Mouse (Mus musculus): ENCODE measurements around the gene Lamtor2. TPM values are rescaled to one million over a fixed set of nuclear protein-coding genes. Genes with fewer than 3 reads are reported as not detected.

Gene Lamtor2
- polyA plus RNA-seq, 1 experiment from 2014 or later: 104 TPM

DNA sequence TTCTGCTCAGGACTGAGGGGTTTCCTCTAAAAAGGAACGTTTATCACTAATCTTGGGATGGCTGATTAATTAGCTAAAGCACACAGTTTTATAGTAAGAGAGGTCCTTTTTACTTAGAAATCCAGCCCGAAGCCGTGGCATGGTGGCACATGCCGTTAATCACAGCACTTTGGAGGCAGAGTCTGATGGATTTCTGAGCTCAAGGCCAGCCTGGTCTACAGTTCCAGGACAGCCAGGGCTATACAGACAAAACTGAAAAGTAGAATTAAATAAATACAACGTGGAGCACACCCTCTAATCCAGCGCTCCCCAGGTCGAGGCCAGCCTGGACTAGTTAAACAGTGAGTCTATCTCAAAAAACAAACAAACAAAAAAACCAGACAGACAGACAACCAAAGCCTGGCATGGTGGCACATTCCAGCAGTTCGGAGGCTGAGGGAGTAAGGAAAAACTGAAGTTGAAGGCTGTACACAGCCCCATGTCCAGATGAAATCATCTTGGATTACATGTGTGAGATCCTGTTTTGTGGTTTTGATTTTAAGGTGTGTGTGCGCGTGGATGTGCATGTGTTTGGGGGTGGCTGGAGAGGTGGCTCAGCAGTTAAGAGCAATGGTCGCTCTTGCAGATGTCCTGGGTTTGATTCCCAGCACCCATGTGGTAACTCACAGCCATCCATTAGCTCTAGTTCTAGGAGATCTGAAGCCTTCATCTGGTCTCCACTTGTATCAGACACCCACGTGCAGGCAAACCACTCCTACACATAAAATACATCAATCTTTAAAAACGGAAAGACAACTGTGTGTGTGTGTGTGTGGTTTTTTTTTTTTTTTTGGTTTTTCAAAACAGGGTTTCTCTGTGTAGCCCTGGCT, 42.2 kb downstream of the Lamtor2 start:
- Histone ChIP-seq H3K36me3 (replicated peaks) (no peaks in the 10 kb centered on the region), H3K4me1 (replicated peaks) (peaks cover 64% of the 10 kb centered on the region), H3K27me3 (peaks cover 23% of the 10 kb centered on the region), H3K9me3 (replicated peaks) (no peaks in the 10 kb centered on the region), H3K9ac (peak overlapping the region; percentile 53), H3K4me2 (peak overlapping the region; percentile 87), H3K4me3 (replicated peaks) (peak overlapping the region; percentile 53), H3K27ac (replicated peaks) (peak overlapping the region; percentile 78)
- WGBS (ENCODE audit: insufficient replicate concordance): 36% methylated on average over 13 of the region's 13 CpGs
- no peak for ATAC-seq (ENCODE audit: insufficient read depth)

- Histone ChIP-seq H3K9ac (peak within 1 kb of the TSS; percentile 53), H3K4me3 (replicated peaks) (peak within 1 kb of the TSS; percentile 53), H3K9me3 (replicated peaks) (no peaks in the 10 kb centered on the region), H3K4me2 (peak within 1 kb of the TSS; percentile 87), H3K27ac (replicated peaks) (peak within 1 kb of the TSS; percentile 78), H3K4me1 (replicated peaks) (peaks cover 67% of the 10 kb centered on the region), H3K27me3 (peaks cover 21% of the 10 kb centered on the region), H3K36me3 (replicated peaks) (no peaks in the 10 kb centered on the region)
- ATAC-seq (ENCODE audit: insufficient read depth): peak; percentile 91
- under 1% methylated on average over 31 of the region's 31 CpGs for WGBS (ENCODE audit: insufficient replicate concordance)
These were observed 43.0 kb downstream of the Lamtor2 start, which contains the start of gene Lmna for GRCm38 (mm10) chr3:88509692-88510420. Gene Lmna (minus strand): TSS chr3:88509956.

- H3K27me3 ChIP-seq: peaks cover 21% of the 10 kb centered on the region
- peak overlapping the region; percentile 87 for H3K4me2 ChIP-seq
- ATAC-seq (ENCODE audit: insufficient read depth): no peak
- H3K36me3 ChIP-seq (replicated peaks): no peaks in the 10 kb centered on the region
- WGBS (ENCODE audit: insufficient replicate concordance): 48% methylated on average over 3 of the region's 3 CpGs
- H3K4me1 ChIP-seq (replicated peaks): peaks cover 64% of the 10 kb centered on the region
- 0 out of 2 replicates have a peak overlapping the region, but pooled peaks have one; percentile 53 for H3K9ac ChIP-seq
- no peaks in the 10 kb centered on the region for H3K9me3 ChIP-seq (replicated peaks)
- H3K4me3 ChIP-seq (replicated peaks): peak overlapping the region; percentile 53
- peak overlapping the region; percentile 78 for H3K27ac ChIP-seq (replicated peaks)
These were observed 43.6 kb downstream of the Lamtor2 start for GRCm38 (mm10) chr3:88509250-88509649.

- H3K4me1 ChIP-seq (replicated peaks): peaks cover 68% of the 10 kb centered on the region
- H3K27me3 ChIP-seq: 0 out of 2 replicates have a peak, but pooled peaks cover 5% of the 10 kb centered on the region
- ATAC-seq (ENCODE audit: insufficient read depth): no peak
- no peak overlapping the region for H3K4me3 ChIP-seq (replicated peaks)
- 54% methylated on average over 7 of the region's 7 CpGs for WGBS (ENCODE audit: insufficient replicate concordance)
- H3K9ac ChIP-seq: no peak overlapping the region
- no peak overlapping the region; the same call in 1 of the 2 replicates for H3K27ac ChIP-seq (replicated peaks)
- no peak overlapping the region for H3K4me2 ChIP-seq
- H3K36me3 ChIP-seq (replicated peaks): no peaks in the 10 kb centered on the region
- no peaks in the 10 kb centered on the region for H3K9me3 ChIP-seq (replicated peaks)
These were observed 47.1 kb downstream of the Lamtor2 start for GRCm38 (mm10) chr3:88505765-88506164.

- WGBS (ENCODE audit: insufficient replicate concordance): 67% methylated on average over 6 of the region's 6 CpGs
- Histone ChIP-seq H3K27me3 (0 out of 2 replicates have a peak, but pooled peaks cover 5% of the 10 kb centered on the region), H3K27ac (replicated peaks) (no peak overlapping the region), H3K4me3 (replicated peaks) (no peak overlapping the region), H3K4me2 (no peak overlapping the region), H3K4me1 (replicated peaks) (peaks cover 68% of the 10 kb centered on the region), H3K9ac (no peak overlapping the region), H3K9me3 (replicated peaks) (no peaks in the 10 kb centered on the region), H3K36me3 (replicated peaks) (peaks cover 2% of the 10 kb centered on the region; the same call in 1 of the 2 replicates)
- no peak for ATAC-seq (ENCODE audit: insufficient read depth)
These were observed 47.8 kb downstream of the Lamtor2 start for GRCm38 (mm10) chr3:88505081-88505480.

- H3K36me3 ChIP-seq (replicated peaks): peaks cover 10% of the 10 kb centered on the region
- H3K9me3 ChIP-seq (replicated peaks): no peaks in the 10 kb centered on the region
- H3K27me3 ChIP-seq: 0 out of 2 replicates have a peak, but pooled peaks cover 5% of the 10 kb centered on the region
- ATAC-seq (ENCODE audit: insufficient read depth): no peak
- peak overlapping the region; percentile 96; the same call in 1 of the 2 replicates for H3K4me2 ChIP-seq
- WGBS (ENCODE audit: insufficient replicate concordance): 41% methylated on average over 8 of the region's 8 CpGs
- no peak overlapping the region for H3K4me3 ChIP-seq (replicated peaks)
- no peak overlapping the region for H3K9ac ChIP-seq
- peaks cover 67% of the 10 kb centered on the region for H3K4me1 ChIP-seq (replicated peaks)
- H3K27ac ChIP-seq (replicated peaks): peak overlapping the region; percentile 88; the same call in 1 of the 2 replicates
These were observed 48.8 kb downstream of the Lamtor2 start for GRCm38 (mm10) chr3:88503881-88504746.

DNA sequence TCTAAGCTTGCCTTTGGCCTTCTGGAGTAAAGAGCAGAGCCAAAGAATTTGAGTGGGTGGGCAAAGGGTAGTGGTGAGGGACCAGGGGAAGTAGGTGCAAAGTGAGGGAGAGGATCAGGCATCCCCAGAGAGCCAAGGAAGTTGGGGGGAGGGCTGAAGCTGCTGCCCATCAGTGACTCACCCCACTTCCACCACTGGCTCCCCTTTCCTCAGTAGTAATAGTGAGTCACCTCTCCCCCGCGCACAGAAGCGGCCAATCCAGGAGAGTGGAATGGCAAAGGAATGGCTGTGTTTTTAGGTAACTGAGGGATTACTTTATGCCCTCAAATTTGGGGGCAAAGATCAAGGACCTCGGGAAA, 49.4 kb downstream of the Lamtor2 start:
- H3K4me3 ChIP-seq (replicated peaks): peak overlapping the region; percentile 96
- WGBS (ENCODE audit: insufficient replicate concordance): 35% methylated on average over 4 of the region's 4 CpGs
- peaks cover 17% of the 10 kb centered on the region for H3K36me3 ChIP-seq (replicated peaks)
- H3K4me1 ChIP-seq (replicated peaks): peaks cover 72% of the 10 kb centered on the region
- H3K9ac ChIP-seq: peak overlapping the region; percentile 96; the same call in 1 of the 2 replicates
- ATAC-seq (ENCODE audit: insufficient read depth): no peak
- peak overlapping the region; percentile 96 for H3K4me2 ChIP-seq
- H3K27me3 ChIP-seq: 0 out of 2 replicates have a peak, but pooled peaks cover 5% of the 10 kb centered on the region
- H3K9me3 ChIP-seq (replicated peaks): no peaks in the 10 kb centered on the region
- peak overlapping the region; percentile 88 for H3K27ac ChIP-seq (replicated peaks)

GRCm38 (mm10) chr3:88502641-88503504, 50.0 kb downstream of the Lamtor2 start:
- H3K4me1 ChIP-seq (replicated peaks): peaks cover 76% of the 10 kb centered on the region
- peak overlapping the region; percentile 96 for H3K9ac ChIP-seq
- H3K9me3 ChIP-seq (replicated peaks): no peaks in the 10 kb centered on the region
- peak overlapping the region; percentile 96 for H3K4me3 ChIP-seq (replicated peaks)
- peak overlapping the region; percentile 88 for H3K27ac ChIP-seq (replicated peaks)
- peak; percentile 91 for ATAC-seq (ENCODE audit: insufficient read depth)
- H3K4me2 ChIP-seq: peak overlapping the region; percentile 96
- 0 out of 2 replicates have a peak, but pooled peaks cover 5% of the 10 kb centered on the region for H3K27me3 ChIP-seq
- WGBS (ENCODE audit: insufficient replicate concordance): 2% methylated on average over 55 of the region's 55 CpGs
- peaks cover 23% of the 10 kb centered on the region for H3K36me3 ChIP-seq (replicated peaks)

GRCm38 (mm10) chr3:88502031-88502571, 50.8 kb downstream of the Lamtor2 start:
- 28% methylated on average over 11 of the region's 11 CpGs for WGBS (ENCODE audit: insufficient replicate concordance)

More at GRCm38 (mm10) chr3:88502031-88502571, 50.8 kb downstream of the Lamtor2 start:
- Histone ChIP-seq H3K27me3 (0 out of 2 replicates have a peak, but pooled peaks cover 5% of the 10 kb centered on the region), H3K36me3 (replicated peaks) (peaks cover 29% of the 10 kb centered on the region), H3K27ac (replicated peaks) (peak overlapping the region; percentile 88), H3K4me2 (peak overlapping the region; percentile 96), H3K9me3 (replicated peaks) (no peaks in the 10 kb centered on the region), H3K4me3 (replicated peaks) (peak overlapping the region; percentile 96), H3K4me1 (replicated peaks) (peaks cover 79% of the 10 kb centered on the region), H3K9ac (peak overlapping the region; percentile 96)
- ATAC-seq (ENCODE audit: insufficient read depth): no peak

All from liver, embryonic 15.5 days (tissue).